Mouse (Mus musculus) small intestine, adult 2 months (tissue): Measurements from ENCODE around the gene Taar7b. TPM values are rescaled to one million over a fixed set of nuclear protein-coding genes. Genes with fewer than 3 reads are reported as not detected.

Source experiments
- H3K27ac ChIP-seq: fragments of 200-500 bp; 2 replicates; pipeline ENCODE4 v1.5.1; 2012; ENCODE audit warnings: low read depth, low read length, control low read depth, inconsistent platforms; ENCODE audit not compliant: insufficient read depth
- H3K27me3 ChIP-seq: fragments of 200-500 bp; 2 replicates; pipeline ENCODE4 v1.6.1; 2012; ENCODE audit warnings: mild to moderate bottlenecking, moderate library complexity, low read length, inconsistent platforms; ENCODE audit not compliant: control insufficient read depth, insufficient read depth
- H3K36me3 ChIP-seq: fragments of 200-500 bp; 2 replicates; pipeline ENCODE4 v1.6.1; 2012; ENCODE audit warnings: mild to moderate bottlenecking, low read length, control low read depth, inconsistent platforms; ENCODE audit not compliant: control insufficient read depth, insufficient read depth
- H3K4me1 ChIP-seq: fragments of 200-500 bp; 2 replicates; pipeline ENCODE4 v1.6.1; 2012; ENCODE audit warnings: low read length, inconsistent platforms, mixed read lengths; ENCODE audit not compliant: control insufficient read depth, insufficient read depth, insufficient read length
- H3K4me3 ChIP-seq: fragments of 200-500 bp; 2 replicates; pipeline ENCODE4 v1.5.1; 2012; ENCODE audit warnings: low read depth, mild to moderate bottlenecking, control low read depth, inconsistent platforms, low read length, moderate library complexity
- CTCF ChIP-seq: fragments of 200-500 bp; IDR thresholded peaks from 2 replicates; pipeline ENCODE4 v1.5.1; 2012; ENCODE audit warnings: low read depth, mild to moderate bottlenecking, control low read depth, inconsistent platforms, low read length, moderate library complexity, mixed read lengths; ENCODE audit not compliant: insufficient replicate concordance, insufficient read length; ENCODE audit errors: extremely low read depth
- POLR2A ChIP-seq: fragments of 200-500 bp; IDR thresholded peaks from 2 replicates; pipeline ENCODE4 v1.6.1; 2012; ENCODE audit warnings: low read depth, mild to moderate bottlenecking, control low read depth, inconsistent platforms, low read length, moderate library complexity
- WGBS: fragments of 180-500 bp; shearing (Covaris S2); methylation state at CpG from one replicate; pipeline ENCODE4 v1.1.7; 2018; 5-methylcytosine and 5-hydroxymethylcytosine counted together
- polyA plus RNA-seq: library from polyadenylated mRNA; depleted of rRNA; stranded (reverse); fragments of >200 nt; gene quantifications from 2 replicates; pipeline ENCODE4 v1.2.3, GENCODE M21; 2012; rRNA removed

Gene Taar7b
- polyA plus RNA-seq, 1 experiment = not detected

DNA sequence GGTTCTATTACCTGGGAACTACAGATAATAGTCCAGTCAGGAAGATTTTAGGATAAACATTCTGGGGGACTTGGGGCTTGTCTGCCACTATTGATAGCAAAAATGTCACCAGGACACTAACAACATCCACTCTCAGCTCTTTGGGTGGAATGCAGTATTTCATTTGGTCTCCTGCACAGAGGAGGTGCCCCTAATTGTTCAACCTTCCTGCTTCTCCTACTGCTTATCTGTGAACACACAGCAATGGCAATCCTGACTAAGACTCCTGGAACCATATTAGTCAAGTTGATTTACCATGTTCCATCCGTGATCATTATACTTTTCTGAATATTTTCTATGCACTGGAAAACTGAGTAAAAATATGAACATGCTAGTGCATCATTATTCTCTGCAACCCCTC lies 8.4 kb downstream of the Taar7b start:
- Histone ChIP-seq H3K4me3 (no peak overlapping the region), H3K36me3 (no peaks in the 10 kb centered on the region), H3K4me1 (no peaks in the 10 kb centered on the region), H3K27me3 (no peaks in the 10 kb centered on the region), H3K27ac (no peak overlapping the region)
- no peak for TF ChIP-seq POLR2A
- no peak for TF ChIP-seq CTCF
- WGBS = 86% methylated on average over 1 of the region's 1 CpGs

DNA sequence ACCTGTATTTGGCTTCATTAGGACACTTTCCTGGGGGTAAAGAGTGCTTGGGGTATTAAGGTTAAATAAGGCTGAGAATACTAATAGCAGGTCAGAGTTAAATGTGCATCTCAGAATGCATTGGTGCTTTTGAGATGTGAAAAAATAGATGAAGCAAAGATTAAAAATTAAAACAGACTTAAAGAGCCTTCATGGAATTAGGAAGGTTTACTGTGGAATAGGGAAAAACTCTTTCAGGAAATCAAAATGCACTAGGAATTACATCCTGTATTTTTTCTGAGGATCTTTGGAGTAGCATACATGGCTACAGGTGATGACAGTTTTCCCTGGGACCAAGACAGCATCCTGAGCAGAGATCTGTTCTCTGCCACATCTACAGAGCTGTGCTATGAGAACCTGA lies 27.2 kb downstream of the Taar7b start, which contains the start of gene Taar7d:
Taar7d (plus strand) TSS at position 301 of the 400 bp plus-strand sequence.
- no peak within 1 kb of the TSS for H3K4me3 ChIP-seq
- TF ChIP-seq CTCF (no peak), POLR2A (no peak)
- no peaks in the 10 kb centered on the region for H3K36me3 ChIP-seq
- H3K27ac ChIP-seq = no peak within 1 kb of the TSS
- no peaks in the 10 kb centered on the region for H3K27me3 ChIP-seq
- H3K4me1 ChIP-seq = no peaks in the 10 kb centered on the region

DNA sequence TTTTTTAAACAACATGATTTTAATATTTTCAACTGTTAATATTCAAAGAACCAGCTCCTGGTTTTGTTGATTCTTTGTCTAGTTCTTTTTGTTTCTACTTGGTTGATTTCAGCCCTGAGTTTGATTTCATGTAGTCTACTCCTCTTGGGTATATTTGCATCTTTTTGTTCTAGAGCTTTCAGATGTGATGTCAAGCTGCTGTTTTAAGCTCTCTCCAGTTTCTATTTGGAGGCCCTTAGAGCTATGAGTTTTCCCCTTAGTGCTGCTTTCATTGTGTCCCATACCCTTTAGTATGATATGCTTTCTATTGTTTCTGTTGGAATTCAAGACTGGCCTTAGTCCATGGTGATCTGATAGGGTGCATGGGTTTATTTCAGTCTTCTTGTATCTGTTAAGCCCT lies 31.6 kb downstream of the Taar7b start:
- Histone ChIP-seq H3K36me3 (no peaks in the 10 kb centered on the region), H3K4me1 (no peaks in the 10 kb centered on the region), H3K27ac (no peak overlapping the region), H3K4me3 (no peak overlapping the region), H3K27me3 (no peaks in the 10 kb centered on the region)
- TF ChIP-seq POLR2A = no peak
- no peak for TF ChIP-seq CTCF

DNA sequence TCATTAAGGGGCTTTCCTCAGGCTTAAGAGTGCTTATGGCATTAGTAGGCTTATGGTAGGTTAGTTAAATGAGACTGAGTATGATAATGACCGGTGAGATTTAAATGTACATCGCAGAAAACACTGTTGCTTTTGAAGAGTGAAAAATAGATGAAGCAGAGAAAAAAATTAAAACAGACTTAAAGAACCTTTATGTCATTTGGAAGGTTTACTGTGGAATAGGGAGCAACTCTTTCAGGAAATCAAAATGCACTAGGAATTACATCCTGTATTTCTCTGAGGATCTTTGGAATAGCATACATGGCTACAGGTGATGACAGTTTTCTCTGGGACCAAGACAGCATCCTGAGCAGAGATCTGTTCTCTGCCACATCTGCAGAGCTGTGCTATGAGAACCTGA lies 37.6 kb downstream of the Taar7b start, which contains the start of gene Taar7e:
Taar7e (plus strand) TSS at position 301 of the 400 bp plus-strand sequence.
- H3K27me3 ChIP-seq = no peaks in the 10 kb centered on the region
- no peak within 1 kb of the TSS for H3K27ac ChIP-seq
- 85% methylated on average over 2 of the region's 2 CpGs for WGBS
- H3K4me3 ChIP-seq = no peak within 1 kb of the TSS
- no peaks in the 10 kb centered on the region for H3K4me1 ChIP-seq
- TF ChIP-seq CTCF = no peak
- no peak for TF ChIP-seq POLR2A
- no peaks in the 10 kb centered on the region for H3K36me3 ChIP-seq

DNA sequence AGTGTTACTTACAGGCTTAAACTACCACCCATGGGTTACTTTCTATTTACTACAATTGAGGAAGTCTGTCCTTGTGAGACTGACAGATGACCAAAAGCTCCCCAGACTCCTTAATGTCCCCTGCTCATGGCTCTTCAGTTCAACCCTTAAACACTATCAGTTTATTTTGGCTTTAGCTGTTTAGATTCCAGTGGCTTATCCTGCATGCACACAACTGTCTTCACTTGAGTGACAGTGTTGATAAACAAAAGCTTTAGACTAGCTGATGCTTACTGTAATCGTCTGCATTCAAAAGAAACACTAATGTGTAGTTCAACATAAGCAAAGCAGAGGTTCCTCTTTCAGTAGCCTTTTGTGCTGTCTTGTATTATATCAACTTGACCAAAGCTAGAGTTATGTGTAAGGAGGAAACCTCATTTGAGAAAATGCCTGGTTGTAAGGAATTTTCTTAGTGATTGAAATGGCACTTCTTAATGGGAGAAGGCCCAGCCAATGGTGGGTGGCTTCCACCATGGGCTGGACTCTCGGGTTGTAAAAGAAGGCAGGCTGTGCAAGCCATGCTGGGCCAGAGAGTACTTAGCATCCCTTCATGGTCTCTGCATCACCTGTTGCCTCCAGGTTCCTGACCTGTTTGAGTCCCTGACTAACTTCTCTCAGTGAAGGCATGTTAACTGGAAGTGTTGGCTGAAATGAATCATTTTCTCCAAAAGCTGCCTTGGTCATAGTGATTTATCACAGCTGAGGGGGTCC lies 40.6 kb downstream of the Taar7b start:
- H3K27me3 ChIP-seq = no peaks in the 10 kb centered on the region
- H3K4me3 ChIP-seq = no peak overlapping the region
- 79% methylated on average over 2 of the region's 2 CpGs for WGBS
- H3K4me1 ChIP-seq = no peaks in the 10 kb centered on the region
- TF ChIP-seq CTCF = no peak
- no peaks in the 10 kb centered on the region for H3K36me3 ChIP-seq
- H3K27ac ChIP-seq = no peak overlapping the region

DNA sequence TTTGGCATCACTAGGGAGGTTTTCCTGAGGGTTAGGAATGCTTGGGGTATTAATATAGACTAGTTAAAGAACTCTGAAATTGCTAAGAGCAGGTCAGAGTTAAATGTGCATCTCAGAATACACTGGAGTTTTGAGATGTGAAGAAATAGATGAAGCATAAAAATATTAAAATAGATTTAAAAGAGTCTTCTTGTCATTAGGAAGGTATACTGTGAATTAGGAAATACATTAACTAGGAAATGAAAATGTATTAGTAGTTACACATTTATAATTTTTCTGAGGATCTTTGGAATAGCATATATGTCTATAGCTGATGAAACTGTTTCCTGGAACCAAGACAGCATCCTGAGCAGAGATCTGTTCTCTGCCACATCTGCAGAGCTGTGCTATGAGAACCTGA lies 49.5 kb downstream of the Taar7b start, which contains the start of gene Taar7f:
Taar7f (plus strand) TSS at position 301 of the 400 bp plus-strand sequence.
- Histone ChIP-seq H3K27me3 (no peaks in the 10 kb centered on the region), H3K36me3 (no peaks in the 10 kb centered on the region), H3K4me3 (no peak within 1 kb of the TSS), H3K27ac (no peak within 1 kb of the TSS), H3K4me1 (no peaks in the 10 kb centered on the region)
- no peak for TF ChIP-seq POLR2A
- no peak for TF ChIP-seq CTCF

Other genes with a start within 250 kb of the Taar7b start
- 1,264 and 1,580 TPM in 2 replicates for gene Rps12, start 212.7 kb upstream of the Taar7b start, polyA plus RNA-seq
- 9.5 and 16.6 TPM in 2 replicates for gene Slc18b1, start 203.0 kb upstream of the Taar7b start, polyA plus RNA-seq
- 0.06 and 0.74 TPM in 2 replicates for gene Vnn3, start 148.5 kb upstream of the Taar7b start, polyA plus RNA-seq
- gene Vnn1, start 105.3 kb upstream of the Taar7b start, polyA plus RNA-seq = 9.0 and 118 TPM in 2 replicates
- not detected in 2 replicates for gene Taar1, start 79.6 kb upstream of the Taar7b start, polyA plus RNA-seq
- not detected in 2 replicates for gene Taar2, start 61.4 kb upstream of the Taar7b start, polyA plus RNA-seq
- gene Taar3, start 50.4 kb upstream of the Taar7b start, polyA plus RNA-seq = not detected in 2 replicates
- not detected in 2 replicates for gene Taar4, start 39.4 kb upstream of the Taar7b start, polyA plus RNA-seq
- not detected in 2 replicates for gene Taar5, start 29.2 kb upstream of the Taar7b start, polyA plus RNA-seq
- not detected in 2 replicates for gene Taar6, start 14.3 kb upstream of the Taar7b start, polyA plus RNA-seq
- gene Taar7a, start 6.5 kb upstream of the Taar7b start, polyA plus RNA-seq = not detected in 2 replicates
- not detected in 2 replicates for gene Taar7d, start 27.3 kb downstream of the Taar7b start, polyA plus RNA-seq
- gene Taar7e, start 37.7 kb downstream of the Taar7b start, polyA plus RNA-seq = not detected in 2 replicates
- not detected in 2 replicates for gene Taar7f, start 49.6 kb downstream of the Taar7b start, polyA plus RNA-seq
- gene Taar8a, start 76.6 kb downstream of the Taar7b start, polyA plus RNA-seq = not detected in 2 replicates
- gene Taar8b, start 92.4 kb downstream of the Taar7b start, polyA plus RNA-seq = 0.11 TPM in 1 of 2 replicates, not detected in the other
- gene Taar8c, start 102.0 kb downstream of the Taar7b start, polyA plus RNA-seq = 0.13 TPM in 1 of 2 replicates, not detected in the other
- gene Taar9, start 109.6 kb downstream of the Taar7b start, polyA plus RNA-seq = not detected in 2 replicates
- gene Stx7, start 149.4 kb downstream of the Taar7b start, polyA plus RNA-seq = 41.2 and 59.9 TPM in 2 replicates
- gene Moxd1, start 223.6 kb downstream of the Taar7b start, polyA plus RNA-seq = 3.5 and 12.0 TPM in 2 replicates